Mouse (Mus musculus) ES-E14 (cell line): Measurements from ENCODE around the gene Zfp385c. TPM values are rescaled to one million over a fixed set of nuclear protein-coding genes. Genes with fewer than 3 reads are reported as not detected.

Experiments
- DNase-seq: peaks from one replicate; pipeline ENCODE4 v3.0.0-alpha.2; 2013; ENCODE audit warnings: low read depth, low spot score
- H3K27ac ChIP-seq: 2 replicates; pipeline ENCODE4 v1.5.1; 2012; ENCODE audit warnings: low read depth, mild to moderate bottlenecking, low read length, moderate library complexity, mixed read lengths; ENCODE audit not compliant: poor library complexity, insufficient read depth, severe bottlenecking
- H3K36me3 ChIP-seq: 2 replicates; pipeline ENCODE4 v1.6.1; 2012; ENCODE audit warnings: mild to moderate bottlenecking, low read length, moderate library complexity, mixed read lengths; ENCODE audit not compliant: control insufficient read depth, poor library complexity, insufficient read depth, severe bottlenecking
- H3K4me1 ChIP-seq, 2 experiments: fragments of 150-350 bp in 1 of 2; sonication (generic) in 1 of 2; 2 replicates each; pipeline ENCODE4 v1.6.1; 2012; ENCODE audit warnings: low read length in 2 of 2, mild to moderate bottlenecking in 1 of 2, mixed read lengths in 1 of 2; ENCODE audit not compliant: control insufficient read depth in 2 of 2, insufficient read depth in 2 of 2, poor library complexity in 1 of 2
- H3K4me3 ChIP-seq, 2 experiments: fragments of 150-350 bp in 1 of 2; sonication (generic) in 1 of 2; 2 replicates each; pipeline ENCODE4 v1.5.1; 2012; ENCODE audit warnings: low read length in 2 of 2, low read depth in 1 of 2, mild to moderate bottlenecking in 1 of 2, mixed read lengths in 1 of 2; ENCODE audit not compliant: insufficient read depth in 1 of 2, poor library complexity in 1 of 2, severe bottlenecking in 1 of 2
- H3K9ac ChIP-seq: 2 replicates; pipeline ENCODE4 v1.6.1; 2012; ENCODE audit warnings: low read depth, mild to moderate bottlenecking, low read length, mixed read lengths; ENCODE audit not compliant: poor library complexity, insufficient read depth, severe bottlenecking
- H3K9me3 ChIP-seq: fragments of 150-350 bp; sonication (generic); 2 replicates; pipeline ENCODE4 v1.6.1; 2012; ENCODE audit warnings: low read depth, mild to moderate bottlenecking, low read length; ENCODE audit not compliant: control insufficient read depth, insufficient read depth
- CHD2 ChIP-seq: IDR thresholded peaks from 2 replicates; pipeline ENCODE4 v1.6.1; 2014; ENCODE audit warnings: mild to moderate bottlenecking, low read depth, low read length, inconsistent platforms
- HCFC1 ChIP-seq: IDR thresholded peaks from 2 replicates; pipeline ENCODE4 v1.6.1; 2012; ENCODE audit warnings: low read length, inconsistent platforms, borderline replicate concordance; ENCODE audit not compliant: insufficient read depth
- MAFK ChIP-seq: IDR thresholded peaks from 2 replicates; pipeline ENCODE4 v1.6.1; 2014; ENCODE audit warnings: mild to moderate bottlenecking, low read depth, low read length, inconsistent platforms; ENCODE audit not compliant: insufficient read depth
- ZC3H11A ChIP-seq: IDR thresholded peaks from 2 replicates; pipeline ENCODE4 v1.6.1; 2012; ENCODE audit warnings: low read depth, mild to moderate bottlenecking, inconsistent platforms, low read length, borderline replicate concordance
- ZNF384 ChIP-seq: IDR thresholded peaks from 2 replicates; pipeline ENCODE4 v1.6.1; 2012; ENCODE audit warnings: low read depth, low read length, inconsistent platforms
- in situ Hi-C, 2 experiments: fragments of 600-800 bp; cut with MboI; formaldehyde crosslinking; loops; one replicate each; pipeline ENCODE4 v1.15.1; 2025; ENCODE audit warnings: low sequenced_read_pairs in 2 of 2, inconsistent platforms in 1 of 2; ENCODE audit not compliant: unreplicated experiment in 2 of 2
- total RNA-seq: library from RNA; depleted of rRNA; stranded (reverse); fragments of 300-350 nt; gene quantifications from 2 replicates; pipeline ENCODE4 v1.2.3, GENCODE M21; 2012; rRNA removed

Zfp385c gene
- total RNA-seq, 1 experiment = 0.09 TPM

DNA sequence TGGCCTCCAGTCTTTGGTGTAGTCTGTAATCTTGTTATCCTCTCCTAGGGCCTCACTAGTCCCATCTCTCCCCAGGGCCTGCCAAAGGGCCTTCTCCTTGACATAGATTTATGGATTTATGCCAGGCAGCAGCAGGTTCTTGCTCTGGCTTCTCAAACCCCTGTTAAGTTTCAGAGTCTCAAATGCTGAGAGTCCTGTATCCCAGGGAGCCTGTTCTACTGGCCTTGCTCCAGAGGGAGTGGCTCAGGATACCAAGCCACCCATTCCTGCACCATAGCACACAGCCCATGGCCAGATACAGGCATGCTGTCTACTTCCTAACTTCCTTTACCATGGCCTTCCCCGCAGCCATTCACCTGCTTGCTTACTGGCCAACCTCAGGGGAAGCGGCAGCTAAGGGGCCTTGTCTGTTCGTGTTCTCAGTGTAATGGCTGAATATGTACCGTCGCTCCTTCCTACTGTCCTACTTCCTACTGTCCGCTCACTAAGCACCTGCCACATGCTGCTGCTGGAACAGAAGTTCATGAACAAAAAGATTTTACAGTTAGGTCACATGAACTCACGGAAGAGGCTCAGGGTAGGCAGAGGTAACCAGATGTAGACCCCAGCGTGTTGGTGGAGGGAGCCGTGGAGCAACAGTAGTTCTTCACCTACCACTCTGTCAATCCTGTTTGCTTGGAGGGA, 113.0 kb downstream of the Zfp385c start:
- TF ChIP-seq MAFK (no peak), HCFC1 (no peak), CHD2 (no peak), ZNF384 (no peak), ZC3H11A (no peak)
- in situ Hi-C loops = no loop called here
- no peak overlapping the region for H3K27ac ChIP-seq
- DNase-seq = no peak
- no peak overlapping the region for H3K4me3 ChIP-seq
- no peaks in the 10 kb centered on the region for H3K9me3 ChIP-seq
- H3K36me3 ChIP-seq = peaks cover 54% of the 10 kb centered on the region
- no peak overlapping the region for H3K9ac ChIP-seq
- H3K4me1 ChIP-seq = peaks cover 0 to 8% of the 10 kb centered on the region in 2 experiments; a peak in 2 of 4 replicates

DNA sequence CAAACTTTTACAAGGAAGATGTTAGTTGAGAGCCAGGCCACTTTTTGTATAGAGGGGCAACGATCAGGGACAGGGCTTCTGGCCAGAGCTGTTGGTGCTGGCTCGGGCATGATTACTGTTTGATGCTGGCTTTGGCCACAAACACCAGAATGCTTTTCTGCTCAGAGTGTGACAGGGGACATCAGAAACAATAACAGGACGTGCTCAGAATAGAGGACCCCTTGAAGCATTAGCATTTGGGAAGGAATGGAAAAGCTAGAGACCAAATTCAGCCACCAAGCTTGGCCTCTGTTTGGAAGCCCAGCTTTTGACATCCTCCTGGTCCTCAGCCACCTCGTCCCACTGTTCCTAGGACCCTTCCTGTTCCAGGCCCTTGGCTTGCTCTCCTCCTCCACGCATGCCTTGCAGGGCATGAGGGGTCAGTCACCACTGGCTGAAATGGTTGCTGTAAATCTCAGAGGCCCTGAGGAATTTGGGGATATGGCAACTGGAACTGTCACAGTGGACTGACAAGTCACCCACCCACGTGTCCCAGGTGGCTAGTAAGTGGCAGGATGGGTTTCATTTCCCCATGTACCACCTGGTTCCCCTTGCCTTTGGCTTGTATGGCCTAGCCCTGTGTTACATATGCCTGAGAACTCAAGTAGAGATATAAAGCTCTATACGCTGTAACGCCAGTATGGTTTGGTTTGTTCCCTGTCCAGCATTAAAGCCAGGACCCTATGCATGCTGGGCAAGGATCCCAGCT, 114.2 kb downstream of the Zfp385c start:
- Histone ChIP-seq H3K4me3 (no peak overlapping the region), H3K36me3 (peaks cover 43% of the 10 kb centered on the region), H3K9me3 (no peaks in the 10 kb centered on the region), H3K9ac (no peak overlapping the region), H3K4me1 (peaks cover 0 to 8% of the 10 kb centered on the region in 2 experiments; a peak in 2 of 4 replicates), H3K27ac (no peak overlapping the region)
- in situ Hi-C loops = no loop called here
- no peak for DNase-seq
- TF ChIP-seq ZNF384 (no peak), ZC3H11A (no peak), CHD2 (no peak), MAFK (no peak), HCFC1 (no peak)

Other genes starting within 250 kb of the Zfp385c start
- 43.3 and 49.5 TPM in 2 replicates for gene Klhl11, start 219.7 kb downstream of the Zfp385c start, total RNA-seq
- 202 and 209 TPM in 2 replicates for gene Acly, start 164.5 kb downstream of the Zfp385c start, total RNA-seq
- 2.3 and 3.4 TPM in 2 replicates for gene Ttc25, start 146.8 kb downstream of the Zfp385c start, total RNA-seq
- gene Cnp, start 117.6 kb downstream of the Zfp385c start, total RNA-seq = 9.4 and 11.9 TPM in 2 replicates
- gene Nkiras2, start 73.2 kb downstream of the Zfp385c start, total RNA-seq = 27.3 and 30.7 TPM in 2 replicates
- 139 and 208 TPM in 2 replicates for gene Dnajc7, start 72.3 kb downstream of the Zfp385c start, total RNA-seq
- 2.3 and 4.1 TPM in 2 replicates for gene Dhx58, start 11.8 kb upstream of the Zfp385c start, total RNA-seq
- gene Kat2a, start 20.0 kb upstream of the Zfp385c start, total RNA-seq = 40.8 and 44.4 TPM in 2 replicates
- gene Hspb9, start 21.4 kb upstream of the Zfp385c start, total RNA-seq = 0.49 and 1.6 TPM in 2 replicates
- 83.8 and 124 TPM in 2 replicates for gene Rab5c, start 45.8 kb upstream of the Zfp385c start, total RNA-seq
- 0.45 and 0.48 TPM in 2 replicates for gene Kcnh4, start 67.5 kb upstream of the Zfp385c start, total RNA-seq
- gene Hcrt, start 70.5 kb upstream of the Zfp385c start, total RNA-seq = not detected in 2 replicates
- 16.5 and 26.4 TPM in 2 replicates for gene Ghdc, start 78.5 kb upstream of the Zfp385c start, total RNA-seq
- gene Stat5b, start 158.3 kb upstream of the Zfp385c start, total RNA-seq = 3.4 and 4.3 TPM in 2 replicates
- 1.7 TPM in 2 replicates for gene Stat5a, start 166.9 kb upstream of the Zfp385c start, total RNA-seq
- 61.5 and 78.9 TPM in 2 replicates for gene Stat3, start 247.1 kb upstream of the Zfp385c start, total RNA-seq